Mouse (Mus musculus) CH12.LX (cell line): Measurements from ENCODE around the gene 1110059G10Rik. TPM values are rescaled to one million over a fixed set of nuclear protein-coding genes. Genes with fewer than 3 reads are reported as not detected.

Source experiments
- DNase-seq: peaks from one replicate; pipeline ENCODE4 v3.0.0-alpha.2; 2013; ENCODE audit errors: extremely low read depth
- H3K27ac ChIP-seq: 2 replicates; pipeline ENCODE4 v1.5.1; 2012; ENCODE audit warnings: low read depth, mild to moderate bottlenecking, control low read depth, moderate library complexity; ENCODE audit not compliant: insufficient read depth
- H3K27me3 ChIP-seq: replicated peaks from 2 replicates; pipeline ENCODE3; 2012; ENCODE audit warnings: inconsistent platforms
- H3K36me3 ChIP-seq, 2 experiments: replicated peaks in 1 of 2; 2 replicates each; pipeline versions ENCODE3 to v1.6.1; 2012; ENCODE audit warnings: inconsistent platforms in 1 of 2, low read length in 1 of 2, mild to moderate bottlenecking in 1 of 2, mixed read lengths in 1 of 2, moderate library complexity in 1 of 2; ENCODE audit not compliant: control insufficient read depth in 1 of 2, insufficient read depth in 1 of 2
- H3K4me1 ChIP-seq, 2 experiments: 2 replicates each; pipeline ENCODE4 v1.6.1; 2012; ENCODE audit warnings: inconsistent platforms in 1 of 2, moderate library complexity in 1 of 2; ENCODE audit not compliant: insufficient read depth in 2 of 2, control insufficient read depth in 1 of 2
- H3K4me2 ChIP-seq: 2 replicates; pipeline ENCODE4 v1.6.1; 2012; ENCODE audit warnings: low read depth, mild to moderate bottlenecking, control low read depth; ENCODE audit not compliant: poor library complexity, insufficient read depth, severe bottlenecking
- H3K4me3 ChIP-seq, 3 experiments: fragments of 150-350 bp in 1 of 3; sonication (generic) in 1 of 3; replicated peaks in 1 of 3; 2 replicates each; pipeline versions ENCODE3 to v1.5.1; 2011 to 2012; ENCODE audit warnings: low read depth in 2 of 3, low read length in 2 of 3, mild to moderate bottlenecking in 2 of 3, moderate library complexity in 2 of 3, control low read depth in 1 of 3, improper control_type of control experiment in 1 of 3, inconsistent platforms in 1 of 3, mixed read lengths in 1 of 3; ENCODE audit not compliant: poor library complexity in 1 of 3
- H3K79me2 ChIP-seq: replicated peaks from 2 replicates; pipeline ENCODE4 v1.6.1; 2012; ENCODE audit warnings: mild to moderate bottlenecking, moderate library complexity; ENCODE audit not compliant: control insufficient read depth, poor library complexity, insufficient read depth, severe bottlenecking; ENCODE audit errors: extremely low read depth
- H3K9ac ChIP-seq: 2 replicates; pipeline ENCODE4 v1.6.1; 2012; ENCODE audit warnings: low read depth, mild to moderate bottlenecking, control low read depth, moderate library complexity; ENCODE audit not compliant: insufficient read depth
- H3K9me3 ChIP-seq: replicated peaks from 2 replicates; pipeline ENCODE3; 2012; ENCODE audit warnings: low read length, inconsistent platforms, mixed read lengths
- BHLHE40 ChIP-seq: IDR thresholded peaks from 2 replicates; pipeline ENCODE4 v1.6.1; 2011; ENCODE audit warnings: mild to moderate bottlenecking, low read depth, low read length, improper control_type of control experiment
- CHD1 ChIP-seq: IDR thresholded peaks from 2 replicates; pipeline ENCODE4 v1.6.1; 2012; ENCODE audit warnings: low read depth, low read length, improper control_type of control experiment, inconsistent platforms
- CHD2 ChIP-seq: IDR thresholded peaks from 2 replicates; pipeline ENCODE4 v1.6.1; 2011; ENCODE audit warnings: low read length, improper control_type of control experiment
- E2F4 ChIP-seq: IDR thresholded peaks from 2 replicates; pipeline ENCODE4 v1.6.1; 2011; ENCODE audit warnings: low read depth, low read length, improper control_type of control experiment; ENCODE audit not compliant: insufficient replicate concordance
- ELF1 ChIP-seq: IDR thresholded peaks from 2 replicates; pipeline ENCODE4 v1.6.1; 2014; ENCODE audit warnings: low read depth, mild to moderate bottlenecking, inconsistent platforms, low read length, improper control_type of control experiment
- EP300 ChIP-seq: IDR thresholded peaks from 2 replicates; pipeline ENCODE4 v1.6.1; 2011; ENCODE audit warnings: low read length, improper control_type of control experiment
- ETS1 ChIP-seq: conservative IDR thresholded peaks from 2 replicates; pipeline ENCODE4 v1.6.1; 2012; ENCODE audit warnings: low read depth, mild to moderate bottlenecking, inconsistent platforms, low read length, improper control_type of control experiment, moderate library complexity
- GABPA ChIP-seq: IDR thresholded peaks from 2 replicates; pipeline ENCODE4 v1.6.1; 2012; ENCODE audit warnings: low read depth, low read length, improper control_type of control experiment, inconsistent platforms; ENCODE audit not compliant: insufficient replicate concordance
- HCFC1 ChIP-seq: IDR thresholded peaks from 2 replicates; pipeline ENCODE4 v1.6.1; 2012; ENCODE audit warnings: low read depth, mild to moderate bottlenecking, inconsistent platforms, low read length, improper control_type of control experiment
- IRF4 ChIP-seq: IDR thresholded peaks from 2 replicates; pipeline ENCODE4 v1.6.1; 2014; ENCODE audit warnings: low read depth, mild to moderate bottlenecking, inconsistent platforms, low read length, improper control_type of control experiment
- KAT2A ChIP-seq: IDR thresholded peaks from 2 replicates; pipeline ENCODE4 v1.6.1; 2012; ENCODE audit warnings: low read length, improper control_type of control experiment, inconsistent platforms; ENCODE audit not compliant: insufficient replicate concordance
- MAFK ChIP-seq: IDR thresholded peaks from 2 replicates; pipeline ENCODE4 v1.6.1; 2011; ENCODE audit warnings: low read length, improper control_type of control experiment; ENCODE audit not compliant: insufficient replicate concordance
- MAX ChIP-seq: IDR thresholded peaks from 2 replicates; pipeline ENCODE4 v1.6.1; 2011; ENCODE audit warnings: low read length, improper control_type of control experiment
- MAZ ChIP-seq: IDR thresholded peaks from 2 replicates; pipeline ENCODE4 v1.6.1; 2012; ENCODE audit warnings: low read depth, mild to moderate bottlenecking, inconsistent platforms, low read length, improper control_type of control experiment, moderate library complexity
- MEF2A ChIP-seq: IDR thresholded peaks from 2 replicates; pipeline ENCODE4 v1.6.1; 2014; ENCODE audit warnings: low read depth, mild to moderate bottlenecking, inconsistent platforms, low read length, improper control_type of control experiment, borderline replicate concordance
- MXI1 ChIP-seq: IDR thresholded peaks from 2 replicates; pipeline ENCODE4 v1.6.1; 2011; ENCODE audit warnings: mild to moderate bottlenecking, low read depth, low read length, improper control_type of control experiment
- MYC ChIP-seq: IDR thresholded peaks from 2 replicates; pipeline ENCODE4 v1.6.1; 2011; ENCODE audit warnings: low read depth, mild to moderate bottlenecking, improper control_type of control experiment, low read length
- NELFE ChIP-seq: IDR thresholded peaks from 2 replicates; pipeline ENCODE4 v1.6.1; 2011; ENCODE audit warnings: low read depth, low read length, improper control_type of control experiment
- NRF1 ChIP-seq: IDR thresholded peaks from 2 replicates; pipeline ENCODE4 v1.6.1; 2014; ENCODE audit warnings: low read depth, mild to moderate bottlenecking, inconsistent platforms, low read length, improper control_type of control experiment, moderate library complexity
- PAX5 ChIP-seq: IDR thresholded peaks from 2 replicates; pipeline ENCODE4 v1.6.1; 2012; ENCODE audit warnings: low read length, inconsistent platforms, mixed read lengths
- POLR2A ChIP-seq: IDR thresholded peaks from 2 replicates; pipeline ENCODE4 v1.6.1; 2011; ENCODE audit warnings: low read depth, mild to moderate bottlenecking, improper control_type of control experiment, low read length
- POLR2AphosphoS2 ChIP-seq: IDR thresholded peaks from 2 replicates; pipeline ENCODE4 v1.6.1; 2011; ENCODE audit warnings: low read depth, low read length, improper control_type of control experiment
- RAD21 ChIP-seq: IDR thresholded peaks from 2 replicates; pipeline ENCODE4 v1.6.1; 2011; ENCODE audit warnings: low read depth, mild to moderate bottlenecking, low read length, improper control_type of control experiment, moderate library complexity
- SIN3A ChIP-seq: IDR thresholded peaks from 2 replicates; pipeline ENCODE4 v1.6.1; 2012; ENCODE audit warnings: low read length, improper control_type of control experiment, inconsistent platforms
- TBP ChIP-seq: conservative IDR thresholded peaks from 2 replicates; pipeline ENCODE4 v1.6.1; 2011; ENCODE audit warnings: low read depth, low read length, improper control_type of control experiment
- TCF12 ChIP-seq: IDR thresholded peaks from 2 replicates; pipeline ENCODE4 v1.6.1; 2014; ENCODE audit warnings: low read depth, mild to moderate bottlenecking, inconsistent platforms, low read length, improper control_type of control experiment
- UBTF ChIP-seq: IDR thresholded peaks from 2 replicates; pipeline ENCODE4 v1.6.1; 2012; ENCODE audit warnings: low read depth, mild to moderate bottlenecking, inconsistent platforms, low read length, improper control_type of control experiment, moderate library complexity
- USF1 ChIP-seq: IDR thresholded peaks from 2 replicates; pipeline ENCODE4 v1.6.1; 2014; ENCODE audit warnings: low read depth, mild to moderate bottlenecking, inconsistent platforms, low read length, improper control_type of control experiment
- USF2 ChIP-seq: conservative IDR thresholded peaks from 2 replicates; pipeline ENCODE4 v1.6.1; 2011; ENCODE audit warnings: low read depth, low read length, improper control_type of control experiment
- ZC3H11A ChIP-seq: IDR thresholded peaks from 2 replicates; pipeline ENCODE4 v1.6.1; 2012; ENCODE audit warnings: low read depth, mild to moderate bottlenecking, inconsistent platforms, low read length, improper control_type of control experiment
- ZKSCAN1 ChIP-seq: IDR thresholded peaks from 2 replicates; pipeline ENCODE4 v1.6.1; 2012; ENCODE audit warnings: low read depth, inconsistent platforms, low read length, improper control_type of control experiment, borderline replicate concordance
- ZMIZ1 ChIP-seq: IDR thresholded peaks from 2 replicates; pipeline ENCODE4 v1.6.1; 2012; ENCODE audit warnings: low read depth, mild to moderate bottlenecking, inconsistent platforms, low read length, improper control_type of control experiment
- ZNF384 ChIP-seq: IDR thresholded peaks from 2 replicates; pipeline ENCODE4 v1.6.1; 2012; ENCODE audit warnings: low read depth, low read length, improper control_type of control experiment, inconsistent platforms
- dilution Hi-C: fragments of 300-500 bp; cut with MboI; formaldehyde crosslinking; loops from 2 replicates; pipeline ENCODE4 v1.14.3; 2020; ENCODE audit warnings: low sequenced_read_pairs; ENCODE audit not compliant: extremely low pct_unique_long_range_greater_than_20kb, extremely low pct_ligation_motif_present
- in situ Hi-C: fragments of 300-500 bp; cut with MboI; formaldehyde crosslinking; loops from 3 replicates; pipeline ENCODE4 v1.14.3; 2019; ENCODE audit warnings: low sequenced_read_pairs, low pct_ligation_motif_present, low pct_unique_long_range_greater_than_20kb, mixed read lengths
- polyA plus RNA-seq: library from polyadenylated mRNA; unstranded; fragments of >175 nt; gene quantifications from 2 replicates; pipeline ENCODE4 v1.2.1, GENCODE M21; 2012; ENCODE audit warnings: low read depth; ENCODE audit not compliant: insufficient read length
- total RNA-seq, 2 experiments: library from RNA; depleted of rRNA; stranded (reverse); fragments of 300-350 nt in 1 of 2; fragments of >200 nt in 1 of 2; gene quantifications; 2 replicates each; pipeline ENCODE4 v1.2.3; 2012 to 2014

1110059G10Rik gene
- total RNA-seq (2012; rRNA removed) (5.6 TPM in 2 replicates), total RNA-seq (2014; rRNA removed) (25.7 and 32.3 TPM in 2 replicates), polyA plus RNA-seq (24.5 and 25.2 TPM in 2 replicates)

DNA sequence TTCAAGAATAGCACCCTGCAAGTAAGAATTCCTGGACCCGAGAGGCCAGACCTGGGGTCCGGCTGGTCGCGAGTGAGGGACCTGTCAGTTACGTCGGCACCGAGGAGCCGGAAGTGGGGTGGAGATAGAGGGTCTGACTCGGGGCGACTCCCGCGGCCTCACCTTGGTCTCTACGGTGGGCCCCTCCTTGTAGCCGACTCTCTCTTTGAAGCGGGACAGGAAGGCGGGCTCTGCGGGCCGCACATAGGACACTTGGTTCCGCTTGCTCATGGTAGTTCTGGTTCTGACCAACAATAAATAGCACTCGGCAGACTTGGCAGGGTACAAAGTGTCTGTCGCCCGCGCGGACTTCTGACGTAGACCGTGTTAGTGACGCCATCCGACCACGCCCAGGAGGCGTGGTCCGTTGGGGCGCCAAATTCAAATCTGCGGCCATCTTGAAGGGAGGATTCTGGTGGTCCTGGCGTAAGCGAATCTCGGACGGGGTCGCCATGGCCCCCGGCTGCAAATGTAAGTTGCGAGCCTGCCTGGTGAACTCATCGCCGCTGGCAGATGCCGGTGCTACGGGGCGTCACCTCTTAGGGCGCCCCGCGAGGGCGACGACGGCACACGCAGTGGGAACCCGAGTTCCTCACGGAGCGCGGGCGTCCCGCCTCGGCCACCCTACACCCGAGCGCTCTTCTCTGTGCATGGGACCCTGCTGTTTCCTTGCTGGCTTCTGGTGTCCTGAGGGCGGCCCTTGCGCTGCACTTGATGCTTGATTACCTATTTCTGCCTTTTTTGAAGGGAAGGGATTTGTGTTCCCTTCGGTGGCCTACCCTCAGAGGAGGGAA, at the start of gene 1110059G10Rik, which contains the start of gene Kif15:
Gene 1110059G10Rik, minus strand, starts transcription at position 358 of the 833 bp plus-strand sequence.
Gene Kif15, plus strand, starts transcription at position 404 of the 833 bp plus-strand sequence.
- peak; percentile 91 for DNase-seq
- dilution Hi-C loops (no loop called here), in situ Hi-C loops (loop anchor here (25.0 kb wide), 1 partner anchor 214 kb away; the partner anchor contains the start of gene Topaz1)

DNA sequence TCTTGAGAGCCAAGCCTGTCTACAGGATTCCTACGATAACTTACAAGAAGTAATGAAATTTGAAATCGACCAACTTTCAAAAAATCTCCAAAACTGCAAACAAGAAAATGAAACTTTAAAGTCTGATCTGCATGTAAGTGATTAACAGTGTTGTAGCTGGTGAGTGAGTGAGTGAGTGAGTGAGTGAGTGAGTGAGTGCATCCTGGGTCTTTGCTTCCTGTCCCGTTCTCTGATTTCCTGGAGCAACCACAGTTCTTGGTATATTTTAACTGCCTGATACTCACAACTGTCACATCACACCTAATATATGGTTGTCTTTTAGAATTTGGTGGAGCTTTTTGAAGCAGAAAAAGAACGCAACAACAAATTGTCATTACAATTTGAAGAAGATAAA, 48.4 kb upstream of the 1110059G10Rik start:
- TF ChIP-seq NRF1: no peak
- TF ChIP-seq HCFC1: no peak
- no peak for TF ChIP-seq IRF4
- no peak for TF ChIP-seq TBP
- no peak for TF ChIP-seq SIN3A
- no peak for TF ChIP-seq EP300
- no peak for TF ChIP-seq E2F4
- no peak for TF ChIP-seq ZNF384
- TF ChIP-seq MAFK: no peak
- no peak for TF ChIP-seq NELFE
- no peak for TF ChIP-seq MAX
- TF ChIP-seq KAT2A: no peak
- no peak for TF ChIP-seq POLR2AphosphoS2
- no peak for TF ChIP-seq ZMIZ1
- H3K4me1 ChIP-seq: peaks cover 3 to 15% of the 10 kb centered on the region in 2 experiments
- DNase-seq: no peak
- no peak overlapping the region for H3K9ac ChIP-seq
- no peak overlapping the region for H3K4me3 ChIP-seq
- no peak overlapping the region for H3K4me2 ChIP-seq
- in situ Hi-C loops: no loop called here
- no peak overlapping the region for H3K27ac ChIP-seq
- no peaks in the 10 kb centered on the region for H3K9me3 ChIP-seq
- no peaks in the 10 kb centered on the region; the same call in 1 of the 2 replicates for H3K79me2 ChIP-seq
- dilution Hi-C loops: no loop called here
- H3K36me3 ChIP-seq: peaks cover 37 to 83% of the 10 kb centered on the region in 2 experiments
- no peaks in the 10 kb centered on the region for H3K27me3 ChIP-seq

More for the DNA sequence above, at the start of gene 1110059G10Rik, which contains the start of gene Kif15:
- H3K27me3 ChIP-seq: no peaks in the 10 kb centered on the region
- TF ChIP-seq PAX5: no peak
- no peak for TF ChIP-seq ZKSCAN1
- no peak for TF ChIP-seq USF1
- TF ChIP-seq NELFE: peak; percentile 80; the same call in 1 of the 2 replicates
- peak; percentile 61 for TF ChIP-seq MYC
- TF ChIP-seq MAZ: 0 out of 2 replicates have a peak, but pooled peaks have one; percentile 47
- TF ChIP-seq E2F4: peak; percentile 96
- 0 out of 2 replicates have a peak, but pooled peaks have one; percentile 4 for TF ChIP-seq BHLHE40
- no peak for TF ChIP-seq ZC3H11A
- peak; percentile 71; the same call in 1 of the 2 replicates for TF ChIP-seq UBTF
- TF ChIP-seq MAX: peak; percentile 35
- TF ChIP-seq SIN3A: peak; percentile 94
- no peak for TF ChIP-seq CHD2
- TF ChIP-seq IRF4: no peak
- TF ChIP-seq ETS1: no peak
- peak; percentile 90 for TF ChIP-seq POLR2AphosphoS2
- peak; percentile 75 for TF ChIP-seq TBP
- peak; percentile 61; the same call in 1 of the 2 replicates for TF ChIP-seq TCF12
- peak; percentile 84 for TF ChIP-seq ELF1
- peak; percentile 89 for TF ChIP-seq HCFC1
- TF ChIP-seq MEF2A: peak; percentile 42
- TF ChIP-seq ZNF384: no peak
- TF ChIP-seq MXI1: peak; percentile 91
- no peak for TF ChIP-seq MAFK
- TF ChIP-seq CHD1: no peak
- no peak for TF ChIP-seq USF2
- peak; percentile 86 for TF ChIP-seq POLR2A
- TF ChIP-seq ZMIZ1: peak; percentile 62; the same call in 1 of the 2 replicates
- peak; percentile 79; the same call in 1 of the 2 replicates for TF ChIP-seq KAT2A
- peak; percentile 55; the same call in 1 of the 2 replicates for TF ChIP-seq NRF1
- TF ChIP-seq RAD21: no peak
- TF ChIP-seq EP300: no peak
- TF ChIP-seq GABPA: peak; percentile 15; the same call in 1 of the 2 replicates
- H3K4me3 ChIP-seq: peak within 1 kb of the TSS; percentile 62 to 90 (median 89)
- H3K9ac ChIP-seq: peak within 1 kb of the TSS; percentile 70
- peak within 1 kb of the TSS; percentile 92 for H3K4me2 ChIP-seq
- H3K9me3 ChIP-seq: no peaks in the 10 kb centered on the region
- H3K79me2 ChIP-seq: peaks cover 49% of the 10 kb centered on the region
- H3K36me3 ChIP-seq: peaks cover 7 to 41% of the 10 kb centered on the region in 2 experiments
- H3K4me1 ChIP-seq: peaks cover 3 to 23% of the 10 kb centered on the region in 2 experiments; a peak in 3 of 4 replicates
- peak within 1 kb of the TSS; percentile 13; the same call in 1 of the 2 replicates for H3K27ac ChIP-seq
